Mouse (Mus musculus) cerebellum, adult 18-20 months (tissue): ENCODE results near the gene Pcgf2.
A peak's percentile ranks its signal among the peaks of the same experiment; 100 is the strongest.
"Not testable (repeated sequence)": the region's sequence is repeated elsewhere in the genome, so short reads cannot be mapped to it uniquely, and the experiment has no call there.

Source experiments
- DNase-seq, 2 experiments: peaks; one replicate each; pipeline ENCODE4 v3.0.0; 2021

The Pcgf2 gene

GRCm38 (mm10) chr11:97666794-97667193, 33.5 kb downstream of the Pcgf2 start:
- DNase-seq: peak in 1 of 2 experiments; percentile 21

- no peak for DNase-seq
Measured at GRCm38 (mm10) chr11:97666221-97666620, 34.1 kb downstream of the Pcgf2 start.

GRCm38 (mm10) chr11:97665431-97665830, 34.9 kb downstream of the Pcgf2 start:
- no peak for DNase-seq

- no peak for DNase-seq
Measured at GRCm38 (mm10) chr11:97664771-97665240, 35.5 kb downstream of the Pcgf2 start.

- DNase-seq: no peak
Measured at GRCm38 (mm10) chr11:97664339-97664665, 36.0 kb downstream of the Pcgf2 start.

GRCm38 (mm10) chr11:97663528-97664338, 36.6 kb downstream of the Pcgf2 start:
- peak; percentile 55 to 56 for DNase-seq

GRCm38 (mm10) chr11:97662893-97663527, 37.3 kb downstream of the Pcgf2 start, which contains the start of gene Mllt6:
Mllt6 (plus strand) TSS chr11:97663414.
- peak; percentile 83 to 87 for DNase-seq

- peak in 1 of 2 experiments; percentile 45 for DNase-seq
Measured at GRCm38 (mm10) chr11:97662207-97662892, 37.9 kb downstream of the Pcgf2 start.

- peak; percentile 48 to 52 for DNase-seq
Measured at GRCm38 (mm10) chr11:97661648-97662133, 38.6 kb downstream of the Pcgf2 start.

- DNase-seq: no peak
Measured at GRCm38 (mm10) chr11:97660734-97661647, 39.3 kb downstream of the Pcgf2 start.

GRCm38 (mm10) chr11:97659990-97660714, 40.1 kb downstream of the Pcgf2 start:
- DNase-seq: peak; percentile 88 to 89

- DNase-seq: peak in 1 of 2 experiments; percentile 6
Measured at GRCm38 (mm10) chr11:97659267-97659989, 40.9 kb downstream of the Pcgf2 start.

- DNase-seq: peak in 1 of 2 experiments; percentile 10
Measured at GRCm38 (mm10) chr11:97658751-97659266, 41.5 kb downstream of the Pcgf2 start.

GRCm38 (mm10) chr11:97657967-97658366, 42.3 kb downstream of the Pcgf2 start:
- not testable (repeated sequence) for DNase-seq

GRCm38 (mm10) chr11:97657184-97657945, 42.9 kb downstream of the Pcgf2 start:
- DNase-seq: peak; percentile 1 to 25

GRCm38 (mm10) chr11:97656269-97656971, 43.9 kb downstream of the Pcgf2 start:
- peak in 1 of 2 experiments; percentile 13 for DNase-seq

- DNase-seq: no peak
Measured at GRCm38 (mm10) chr11:97654210-97654609, 46.1 kb downstream of the Pcgf2 start.

GRCm38 (mm10) chr11:97653376-97653775, 46.9 kb downstream of the Pcgf2 start:
- not testable (repeated sequence) for DNase-seq

- DNase-seq: peak; percentile 64 to 71
Measured at GRCm38 (mm10) chr11:97650341-97650740, 50.0 kb downstream of the Pcgf2 start.
